Mouse (Mus musculus) liver, adult 2 months (tissue): Measurements from ENCODE around the gene Naa40.

Experiments used
- CTCF ChIP-seq: fragments of 200-500 bp; IDR thresholded peaks from 2 replicates; pipeline ENCODE4 v1.5.1; 2011; ENCODE audit warnings: low read depth, low read length, control low read depth
- POLR2A ChIP-seq: fragments of 200-500 bp; IDR thresholded peaks from 2 replicates; pipeline ENCODE4 v1.6.1; 2011; ENCODE audit warnings: low read length, control low read depth; ENCODE audit not compliant: insufficient read depth; ENCODE audit errors: extremely low read depth

DNA sequence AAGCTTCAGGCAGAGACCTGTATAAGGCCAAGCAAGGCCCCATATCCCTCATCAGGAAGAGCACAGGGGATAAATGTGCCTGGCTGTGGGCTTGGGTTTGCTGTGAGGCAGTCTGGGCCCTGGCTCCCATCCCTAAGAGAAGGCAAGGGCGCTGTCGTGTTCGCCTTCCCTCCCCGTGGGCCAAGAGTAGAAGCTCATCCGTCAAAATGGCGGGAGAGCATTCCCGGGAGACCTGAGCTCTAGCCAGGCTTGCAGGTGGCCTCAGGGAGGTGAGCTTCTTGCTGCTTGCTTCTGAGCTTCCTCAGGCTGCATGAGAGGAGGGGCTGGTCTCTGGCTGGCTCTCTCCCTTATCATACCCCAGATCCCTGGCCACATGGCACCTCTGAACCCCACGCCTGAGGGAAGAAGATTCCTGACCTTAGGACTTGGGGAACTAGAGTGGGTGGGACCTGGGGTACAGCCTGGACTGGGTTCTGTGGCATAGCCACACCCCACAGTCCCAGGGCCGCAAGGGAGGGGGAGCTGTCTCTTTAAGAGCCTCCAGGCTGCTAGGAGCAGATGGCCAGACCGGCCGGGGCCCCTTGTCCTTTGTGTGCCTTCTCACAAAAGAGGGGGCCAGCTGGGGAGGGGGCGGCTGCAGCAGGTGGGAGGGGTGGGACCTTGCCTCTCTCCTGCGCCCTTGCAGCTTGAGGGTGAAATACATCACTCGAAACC lies 24.7 kb upstream of the Naa40 start:
- TF ChIP-seq POLR2A (no peak), CTCF (no peak)
